In the genomic region with DNA sequence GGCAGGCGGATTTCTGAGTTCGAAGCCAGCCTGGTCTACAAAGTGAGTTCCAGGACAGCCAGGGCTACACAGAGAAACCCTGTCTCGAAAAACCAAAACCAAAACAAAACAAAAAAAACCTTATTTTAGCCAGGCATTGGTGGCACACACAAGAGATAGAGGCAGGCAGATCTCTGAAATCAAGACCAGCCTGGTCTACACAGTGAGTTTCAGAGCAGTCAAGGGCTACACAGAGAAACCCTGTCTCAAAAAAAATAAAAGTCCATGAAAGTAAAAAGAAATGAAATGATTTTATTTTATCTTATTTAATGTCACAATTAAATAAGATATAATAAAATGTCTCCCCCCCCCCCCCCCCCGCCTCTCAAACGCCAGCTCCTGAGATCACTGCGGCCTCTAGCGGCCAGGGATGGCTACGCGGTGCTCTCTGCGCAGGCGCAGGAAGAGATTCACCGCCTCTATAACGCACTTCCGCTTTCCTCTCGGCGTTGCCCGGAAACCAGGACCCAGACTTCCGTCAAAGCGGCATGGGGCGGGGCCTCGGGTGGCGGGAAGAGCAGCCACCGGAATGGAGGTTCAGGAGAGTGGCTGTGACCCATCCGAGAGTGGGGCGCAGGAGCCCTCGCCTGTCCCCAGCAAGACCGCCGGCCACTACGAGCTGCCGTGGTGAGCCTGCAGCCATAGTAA, we compare ENCODE assay signal across 8 mouse cellular contexts. TPM values are rescaled to one million over a fixed set of nuclear protein-coding genes. Genes with fewer than 3 reads are reported as not detected.
DNase-seq lines count a peak whose midpoint lies in the region; ATAC-seq lines count a peak whose summit lies in the region.

No protein-coding gene starts in this region.

- H3K36me3 ChIP-seq in forebrain, embryonic 10.5 days (replicated peaks) = peaks cover 23% of the 10 kb centered on the region
- 0 out of 2 replicates have a peak, but pooled peaks cover 3% of the 10 kb centered on the region for H3K36me3 ChIP-seq in heart, embryonic 16.5 days (ENCODE audit: control insufficient read depth, insufficient read depth)
- peaks cover 15% of the 10 kb centered on the region for H3K36me3 ChIP-seq in liver, embryonic 15.5 days (replicated peaks)
- H3K36me3 ChIP-seq in neural tube, embryonic 12.5 days = peaks cover 12% of the 10 kb centered on the region; the same call in 1 of the 2 replicates

- peak overlapping the region; percentile 88 for H3K27ac ChIP-seq in forebrain, embryonic 10.5 days
- H3K27ac ChIP-seq in heart, embryonic 16.5 days (ENCODE audit: low read length) = 0 out of 2 replicates have a peak overlapping the region, but pooled peaks have one; percentile 37
- peak overlapping the region; percentile 82 for H3K27ac ChIP-seq in liver, embryonic 15.5 days (replicated peaks)
- no peak overlapping the region for H3K27ac ChIP-seq in neural tube, embryonic 12.5 days

- H3K4me1 ChIP-seq in forebrain, embryonic 10.5 days = peaks cover 17% of the 10 kb centered on the region
- peaks cover 8% of the 10 kb centered on the region; the same call in 1 of the 2 replicates for H3K4me1 ChIP-seq in heart, embryonic 16.5 days (ENCODE audit: control insufficient read depth, insufficient read depth, low read length)
- H3K4me1 ChIP-seq in liver, embryonic 15.5 days (replicated peaks) = peaks cover 28% of the 10 kb centered on the region
- peaks cover 9% of the 10 kb centered on the region for H3K4me1 ChIP-seq in neural tube, embryonic 12.5 days

- peak overlapping the region; percentile 94 for H3K4me2 ChIP-seq in heart, embryonic 16.5 days (ENCODE audit: low read depth, low read length)
- H3K4me2 ChIP-seq in liver, embryonic 15.5 days = peak overlapping the region; percentile 84
- H3K4me2 ChIP-seq in neural tube, embryonic 12.5 days (replicated peaks) = peak overlapping the region; percentile 82

- H3K9ac ChIP-seq in heart, embryonic 16.5 days (ENCODE audit: low read length) = peak overlapping the region; percentile 96
- peak overlapping the region; percentile 93 for H3K9ac ChIP-seq in liver, embryonic 15.5 days
- H3K9ac ChIP-seq in neural tube, embryonic 12.5 days = peak overlapping the region; percentile 64

- WGBS in forebrain, embryonic 10.5 days = 8% methylated on average over 29 of the region's 30 CpGs
- WGBS in heart, embryonic 16.5 days = 7% methylated on average over 30 of the region's 30 CpGs
- WGBS in liver, embryonic 15.5 days (ENCODE audit: insufficient replicate concordance) = 7% methylated on average over 29 of the region's 30 CpGs
- whole genome bisulfite sequencing in neural tube, embryonic 12.5 days = 8% methylated on average over 30 of the region's 30 CpGs

- H3K9me3 ChIP-seq in forebrain, embryonic 10.5 days = no peaks in the 10 kb centered on the region
- H3K9me3 ChIP-seq in heart, embryonic 16.5 days (replicated peaks; ENCODE audit: control insufficient read depth, low read length) = no peaks in the 10 kb centered on the region
- no peaks in the 10 kb centered on the region for H3K9me3 ChIP-seq in liver, embryonic 15.5 days (replicated peaks)
- no peaks in the 10 kb centered on the region for H3K9me3 ChIP-seq in neural tube, embryonic 12.5 days

- no peaks in the 10 kb centered on the region for H3K27me3 ChIP-seq in forebrain, embryonic 10.5 days (ENCODE audit: poor library complexity, severe bottlenecking)
- H3K27me3 ChIP-seq in heart, embryonic 16.5 days (ENCODE audit: control insufficient read depth, insufficient read depth, low read length) = no peaks in the 10 kb centered on the region
- H3K27me3 ChIP-seq in liver, embryonic 15.5 days = no peaks in the 10 kb centered on the region
- no peaks in the 10 kb centered on the region for H3K27me3 ChIP-seq in neural tube, embryonic 12.5 days (replicated peaks)

- peak; percentile 100 for ATAC-seq in CD4-positive, CD25-positive, alpha-beta regulatory T cell, adult 4 months
- peak; percentile 95 for ATAC-seq in heart, embryonic 16.5 days (replicated peaks; ENCODE audit: extremely low read depth, insufficient read depth, low FRiP score)
- ATAC-seq in liver, embryonic 15.5 days (ENCODE audit: insufficient read depth) = peak; percentile 90
- ATAC-seq in neural tube, embryonic 12.5 days (ENCODE audit: low FRiP score, low read depth) = peak; percentile 93

- peak; percentile 94 for DNase-seq in c-Kit-negative CD71-positive TER-119-positive erythroid progenitor cells, embryonic 14.5 days (ENCODE audit: low read depth, low spot score)
- DNase-seq in forebrain, embryonic 10.5 days (ENCODE audit: extremely low spot score, low spot score) = peak; percentile 96
- peak; percentile 97 to 99 for DNase-seq in kidney, postnatal 36 days
- DNase-seq in telencephalon, adult 2 months (ENCODE audit: low read depth, low spot score) = peak; percentile 91

- peak overlapping the region; percentile 70 for H3K4me3 ChIP-seq in forebrain, embryonic 10.5 days
- peak overlapping the region; percentile 99 for H3K4me3 ChIP-seq in heart, embryonic 16.5 days (ENCODE audit: low read length)
- peak overlapping the region; percentile 97 for H3K4me3 ChIP-seq in liver, embryonic 15.5 days (replicated peaks)
- H3K4me3 ChIP-seq in neural tube, embryonic 12.5 days = peak overlapping the region; percentile 71

RNA-seq across cellular contexts. Expression of a gene that starts 1.2 kb away (rescaled TPM):
- 100 to 1,000 TPM; 134 to 185 TPM for polyA plus RNA-seq in CD4-positive, CD25-positive, alpha-beta regulatory T cell, adult 4 months (2017; shearing (Covaris generic))
- 440 and 447 TPM in 2 replicates for polyA plus RNA-seq in forebrain, embryonic 10.5 days (2016; fragmentation: Nextera tagmentation; extraction: Ambion mirVana)
- 190 and 224 TPM in 2 replicates for polyA plus RNA-seq in heart, embryonic 16.5 days (2015; fragmentation: Nextera tagmentation; extraction: Ambion mirVana)
- 157 and 158 TPM in 2 replicates for polyA plus RNA-seq in liver, embryonic 15.5 days (2015; fragmentation: Nextera tagmentation; extraction: Ambion mirVana)
- polyA plus RNA-seq in neural tube, embryonic 12.5 days (2016; fragmentation: Nextera tagmentation; extraction: Ambion mirVana) = 228 and 231 TPM in 2 replicates

RNA-seq across cellular contexts. Expression of a gene that starts 22.4 kb away (rescaled TPM):
- under 1 TPM in 1 of 2 experiments, not detected in 1; 0.60 TPM for polyA plus RNA-seq in CD4-positive, CD25-positive, alpha-beta regulatory T cell, adult 4 months (2017; shearing (Covaris generic))
- 0.10 TPM in 1 of 2 replicates, not detected in the other for polyA plus RNA-seq in forebrain, embryonic 10.5 days (2016; fragmentation: Nextera tagmentation; extraction: Ambion mirVana)
- not detected in 2 replicates for polyA plus RNA-seq in heart, embryonic 16.5 days (2015; fragmentation: Nextera tagmentation; extraction: Ambion mirVana)
- polyA plus RNA-seq in liver, embryonic 15.5 days (2015; fragmentation: Nextera tagmentation; extraction: Ambion mirVana) = not detected in 2 replicates
- polyA plus RNA-seq in neural tube, embryonic 12.5 days (2016; fragmentation: Nextera tagmentation; extraction: Ambion mirVana) = 0.15 and 0.22 TPM in 2 replicates

RNA-seq across cellular contexts. Expression of a gene that starts 30.1 kb away (rescaled TPM):
- polyA plus RNA-seq in CD4-positive, CD25-positive, alpha-beta regulatory T cell, adult 4 months (2017; shearing (Covaris generic)) = under 1 TPM; 0.52 to 0.54 TPM
- polyA plus RNA-seq in forebrain, embryonic 10.5 days (2016; fragmentation: Nextera tagmentation; extraction: Ambion mirVana) = 4.2 and 4.5 TPM in 2 replicates
- 1.4 TPM in 2 replicates for polyA plus RNA-seq in heart, embryonic 16.5 days (2015; fragmentation: Nextera tagmentation; extraction: Ambion mirVana)
- 0.46 and 0.50 TPM in 2 replicates for polyA plus RNA-seq in liver, embryonic 15.5 days (2015; fragmentation: Nextera tagmentation; extraction: Ambion mirVana)
- polyA plus RNA-seq in neural tube, embryonic 12.5 days (2016; fragmentation: Nextera tagmentation; extraction: Ambion mirVana) = 11.2 and 12.0 TPM in 2 replicates

RNA-seq across cellular contexts. Expression of a gene that starts 32.5 kb away (rescaled TPM):
- polyA plus RNA-seq in CD4-positive, CD25-positive, alpha-beta regulatory T cell, adult 4 months (2017; shearing (Covaris generic)) = 10 to 100 TPM in 1 of 2 experiments, 1 to 10 TPM in 1; 6.2 to 15.8 TPM
- polyA plus RNA-seq in forebrain, embryonic 10.5 days (2016; fragmentation: Nextera tagmentation; extraction: Ambion mirVana) = 2.8 and 4.2 TPM in 2 replicates
- polyA plus RNA-seq in heart, embryonic 16.5 days (2015; fragmentation: Nextera tagmentation; extraction: Ambion mirVana) = 4.5 and 5.7 TPM in 2 replicates
- polyA plus RNA-seq in liver, embryonic 15.5 days (2015; fragmentation: Nextera tagmentation; extraction: Ambion mirVana) = 2.2 and 2.6 TPM in 2 replicates
- polyA plus RNA-seq in neural tube, embryonic 12.5 days (2016; fragmentation: Nextera tagmentation; extraction: Ambion mirVana) = 6.0 and 6.4 TPM in 2 replicates

RNA-seq across cellular contexts. Expression of a gene that starts 56.9 kb away (rescaled TPM):
- polyA plus RNA-seq in CD4-positive, CD25-positive, alpha-beta regulatory T cell, adult 4 months (2017; shearing (Covaris generic)) = 10 to 100 TPM; 94.2 to 96.9 TPM
- polyA plus RNA-seq in forebrain, embryonic 10.5 days (2016; fragmentation: Nextera tagmentation; extraction: Ambion mirVana) = 571 and 588 TPM in 2 replicates
- 347 and 358 TPM in 2 replicates for polyA plus RNA-seq in heart, embryonic 16.5 days (2015; fragmentation: Nextera tagmentation; extraction: Ambion mirVana)
- polyA plus RNA-seq in liver, embryonic 15.5 days (2015; fragmentation: Nextera tagmentation; extraction: Ambion mirVana) = 171 and 194 TPM in 2 replicates
- polyA plus RNA-seq in neural tube, embryonic 12.5 days (2016; fragmentation: Nextera tagmentation; extraction: Ambion mirVana) = 421 and 426 TPM in 2 replicates
